Mouse (Mus musculus): ENCODE results near the gene Acox2. TPM values are rescaled to one million over a fixed set of nuclear protein-coding genes. Genes with fewer than 3 reads are reported as not detected.

Gene Acox2
- total RNA-seq, 2 experiments from 2014 or later = 0.36 TPM; not detected in 1

- no peak for TF ChIP-seq CTCF (IDR thresholded peaks at IDR 0.05)
- no peak overlapping the region for H3K27ac ChIP-seq
- intact Hi-C loops (cut with DNase I) = loop anchor here (5.0 kb wide), 1 partner anchor 167 kb away; no protein-coding TSS in a partner anchor
- H3K4me3 ChIP-seq = no peak overlapping the region
- DNase-seq (ENCODE audit: extremely low spot score in 1 of 2, low spot score in 2 of 2) = no peak
Measured at GRCm38 (mm10) chr14:8180371-8181035, 78.7 kb downstream of the Acox2 start.

- no peak overlapping the region for H3K27ac ChIP-seq
- no peak for DNase-seq (ENCODE audit: extremely low spot score in 1 of 2, low spot score in 2 of 2)
- intact Hi-C loops (cut with DNase I) = loop anchor here (10.0 kb wide), 1 partner anchor 79 kb away; the partner anchor contains the start of gene Acox2
- TF ChIP-seq CTCF (IDR thresholded peaks at IDR 0.05) = no peak
- no peak overlapping the region for H3K4me3 ChIP-seq
Measured at GRCm38 (mm10) chr14:8176251-8176650, 82.9 kb downstream of the Acox2 start.

Other genes with a start within 250 kb of the Acox2 start
- 10 to 100 TPM; 32.7 to 40.2 TPM for gene Rpp14, start 179.0 kb downstream of the Acox2 start, total RNA-seq (2021)
- 10 to 100 TPM; 34.5 to 36.6 TPM for gene Pxk, start 161.1 kb downstream of the Acox2 start, total RNA-seq (2021)
- gene Pdhb, start 86.3 kb downstream of the Acox2 start, total RNA-seq (2021) = 100 to 1,000 TPM; 159 to 168 TPM
- gene Kctd6, start 45.2 kb downstream of the Acox2 start, total RNA-seq (2021) = 10 to 100 TPM; 41.5 to 42.1 TPM
- gene Fam107a, start 58.7 kb upstream of the Acox2 start, total RNA-seq (2021) = 100 to 1,000 TPM; 321 to 343 TPM
- not detected for gene Oit1, start 119.4 kb upstream of the Acox2 start, total RNA-seq (2021)